Mouse (Mus musculus) olfactory bulb, adult 2 months (tissue): ENCODE measurements around the gene Sf3b3.

ENCODE experiments used
- CTCF ChIP-seq: fragments of 200-500 bp; IDR thresholded peaks from 2 replicates; pipeline ENCODE4 v1.5.1; 2012; ENCODE audit warnings: low read depth, mild to moderate bottlenecking, low read length, moderate library complexity; ENCODE audit not compliant: insufficient read depth
- POLR2A ChIP-seq: fragments of 200-500 bp; IDR thresholded peaks from 2 replicates; pipeline ENCODE4 v1.6.1; 2012; ENCODE audit warnings: mild to moderate bottlenecking, low read depth, low read length, moderate library complexity; ENCODE audit not compliant: insufficient read depth

DNA sequence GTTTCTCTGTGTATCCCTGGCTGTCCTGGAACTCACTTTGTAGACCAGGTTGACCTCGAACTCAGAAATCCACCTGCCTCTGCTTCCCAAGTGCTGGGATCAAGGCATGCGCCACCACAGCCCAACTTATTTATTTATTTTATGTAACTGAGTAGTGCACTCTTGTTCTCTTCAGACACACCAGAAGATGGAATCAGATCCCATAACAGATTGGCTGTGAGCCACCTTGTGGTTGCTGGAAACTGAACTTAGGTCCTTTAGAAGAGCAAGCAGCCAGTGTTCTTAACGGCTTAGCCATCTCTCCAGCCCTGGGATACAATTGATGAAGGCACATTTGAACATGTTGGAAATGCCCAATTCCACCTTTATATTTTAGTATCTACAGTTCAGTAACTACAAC, 28.0 kb downstream of the Sf3b3 start:
- TF ChIP-seq CTCF (no peak), POLR2A (no peak)
